Mouse (Mus musculus) lung, embryonic 16.5 days (tissue): ENCODE measurements around the gene Ghrhr. TPM values are rescaled to one million over a fixed set of nuclear protein-coding genes. Genes with fewer than 3 reads are reported as not detected.
A peak's percentile ranks its signal among the peaks of the same experiment; 100 is the strongest.

Source experiments
- ATAC-seq: fragments of 200-750 bp; cut with Nextera tagmentation; 2 replicates; pipeline ENCODE4 v1.8.0; 2017; ENCODE audit warnings: low read depth, mild to moderate bottlenecking, moderate library complexity
- H3K27ac ChIP-seq: fragments of 300-500 bp; sonication (generic); 2 replicates; pipeline ENCODE4 v1.5.1; 2014; ENCODE audit warnings: mild to moderate bottlenecking, control low read depth, low read length
- H3K27me3 ChIP-seq: fragments of 300-500 bp; sonication (generic); 2 replicates; pipeline ENCODE4 v1.6.1; 2014; ENCODE audit warnings: low read depth, low read length, mixed read lengths; ENCODE audit not compliant: control insufficient read depth, insufficient read depth
- H3K36me3 ChIP-seq: fragments of 300-500 bp; sonication (generic); 2 replicates; pipeline ENCODE4 v1.6.1; 2014; ENCODE audit warnings: low read length; ENCODE audit not compliant: control insufficient read depth, insufficient read depth
- H3K4me1 ChIP-seq: fragments of 300-500 bp; sonication (generic); replicated peaks from 2 replicates; pipeline ENCODE4 v1.6.1; 2014; ENCODE audit warnings: low read length, mixed read lengths; ENCODE audit not compliant: control insufficient read depth, insufficient read depth
- H3K4me2 ChIP-seq: fragments of 300-500 bp; sonication (generic); 2 replicates; pipeline ENCODE4 v1.6.1; 2014; ENCODE audit warnings: low read depth, low read length, control low read depth
- H3K4me3 ChIP-seq: fragments of 300-500 bp; sonication (generic); 2 replicates; pipeline ENCODE4 v1.5.1; 2014; ENCODE audit warnings: mild to moderate bottlenecking, low read length, control low read depth
- H3K9ac ChIP-seq: fragments of 300-500 bp; sonication (generic); 2 replicates; pipeline ENCODE4 v1.6.1; 2014; ENCODE audit warnings: low read length, control low read depth
- H3K9me3 ChIP-seq: fragments of 300-500 bp; sonication (generic); 2 replicates; pipeline ENCODE4 v1.6.1; 2016; ENCODE audit warnings: low read length; ENCODE audit not compliant: control insufficient read depth
- WGBS: fragments of 180-500 bp; shearing (Covaris S2); extraction: QIAGEN DNeasy Blood & Tissue Kit; methylation state at CpG from one replicate; pipeline ENCODE4 v1.1.7; 2014; 5-methylcytosine and 5-hydroxymethylcytosine counted together
- polyA plus RNA-seq: library from polyadenylated mRNA; unstranded; fragments of >200 nt; fragmentation: Nextera tagmentation; extraction: Ambion mirVana; gene quantifications from 2 replicates; pipeline ENCODE4 v1.2.1, GENCODE M21; 2015

Gene Ghrhr
- polyA plus RNA-seq, 1 experiment from 2014 or later = 0.10 TPM

DNA sequence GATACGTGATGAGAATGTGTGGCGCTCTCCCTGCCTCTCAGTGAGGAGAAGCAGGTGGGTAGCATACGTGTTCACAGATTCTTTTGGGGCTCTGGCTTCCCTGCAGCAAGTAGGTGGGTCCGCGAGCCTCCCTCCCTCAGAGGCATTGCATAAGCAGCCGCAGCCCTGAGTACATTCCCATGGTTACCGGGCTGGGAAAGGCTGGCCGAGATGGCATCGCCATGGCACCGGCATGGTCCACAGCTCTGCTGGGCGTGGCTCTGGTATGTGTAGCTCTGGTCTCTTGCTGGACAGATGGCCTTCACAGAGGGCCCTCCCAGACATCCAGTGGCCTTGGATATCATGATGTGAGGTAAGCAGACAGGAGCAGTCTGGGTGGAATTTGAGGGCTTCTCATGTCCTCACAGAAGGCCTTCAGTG lies 20.5 kb downstream of the Ghrhr start:
- H3K4me1 ChIP-seq = peaks cover 8% of the 10 kb centered on the region; the same call in 1 of the 2 replicates
- no peaks in the 10 kb centered on the region for H3K9me3 ChIP-seq
- no peak overlapping the region for H3K4me2 ChIP-seq
- H3K27me3 ChIP-seq = no peaks in the 10 kb centered on the region
- 41% methylated on average over 11 of the region's 11 CpGs for WGBS
- peak; percentile 69 for ATAC-seq
- no peak overlapping the region for H3K9ac ChIP-seq
- H3K4me3 ChIP-seq = no peak overlapping the region
- peak overlapping the region; percentile 54 for H3K27ac ChIP-seq
- H3K36me3 ChIP-seq = no peaks in the 10 kb centered on the region

DNA sequence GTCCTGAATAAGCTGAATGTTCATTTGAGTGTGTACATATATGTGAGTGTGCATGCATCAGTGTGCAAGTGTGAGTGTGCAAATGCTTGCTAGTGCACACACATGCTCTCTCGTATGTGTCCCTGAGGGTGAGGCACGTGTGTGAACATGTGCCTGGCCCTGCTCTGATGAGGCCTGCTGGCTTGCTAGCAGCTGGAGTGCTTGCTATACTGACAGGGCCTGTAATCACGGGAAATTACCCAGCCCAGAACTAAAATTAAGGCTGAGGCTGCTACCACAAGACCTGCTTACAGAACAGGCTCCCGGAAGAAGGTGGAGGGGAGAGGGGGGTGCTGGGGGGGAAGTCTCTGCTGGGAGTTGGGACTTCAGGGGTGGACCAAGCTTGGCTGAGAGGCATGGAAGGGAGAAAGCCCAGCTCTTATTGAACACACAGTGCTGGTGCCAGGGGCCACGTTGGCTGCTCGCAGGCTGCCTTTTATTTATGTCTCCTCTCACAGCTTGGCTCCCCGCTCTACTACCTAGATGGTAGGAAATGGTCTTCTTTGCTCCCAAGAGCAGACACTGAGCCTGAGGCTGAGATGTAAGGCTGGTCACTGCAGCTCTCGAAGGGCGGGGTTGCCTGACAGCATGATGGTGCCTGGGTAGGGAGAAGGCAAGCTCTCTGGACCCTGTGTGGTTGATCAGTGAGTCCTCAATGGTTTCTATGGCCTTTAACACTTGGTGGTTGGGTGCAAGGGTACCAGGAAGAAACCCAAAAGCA lies 23.0 kb downstream of the Ghrhr start:
- H3K4me3 ChIP-seq = no peak overlapping the region
- no peaks in the 10 kb centered on the region for H3K36me3 ChIP-seq
- H3K27ac ChIP-seq = no peak overlapping the region
- no peaks in the 10 kb centered on the region for H3K9me3 ChIP-seq
- ATAC-seq = no peak
- no peak overlapping the region for H3K4me2 ChIP-seq
- H3K27me3 ChIP-seq = no peaks in the 10 kb centered on the region
- H3K9ac ChIP-seq = no peak overlapping the region
- WGBS = 68% methylated on average over 9 of the region's 9 CpGs
- H3K4me1 ChIP-seq = peaks cover 8% of the 10 kb centered on the region; the same call in 1 of the 2 replicates

DNA sequence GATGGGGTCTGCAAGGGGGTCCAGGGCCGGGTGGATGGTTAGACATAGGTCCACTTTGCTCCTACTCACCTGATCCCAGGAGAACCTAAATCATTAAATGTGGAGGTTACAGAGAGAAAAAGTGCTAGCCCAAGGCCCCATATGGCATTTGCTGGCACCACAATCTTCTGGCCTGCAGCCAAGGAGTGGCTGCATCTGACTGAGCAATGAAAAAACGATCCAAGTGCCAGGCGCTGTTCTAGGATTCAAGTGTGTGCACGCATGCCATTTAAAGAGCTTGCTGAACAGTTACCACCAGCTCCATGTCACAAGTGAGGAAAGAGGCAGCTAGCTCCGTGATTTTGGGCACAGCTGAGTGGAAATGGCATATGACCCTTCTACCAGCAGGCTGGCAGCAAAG lies 23.8 kb downstream of the Ghrhr start:
- WGBS = 46% methylated on average over 5 of the region's 5 CpGs

DNA sequence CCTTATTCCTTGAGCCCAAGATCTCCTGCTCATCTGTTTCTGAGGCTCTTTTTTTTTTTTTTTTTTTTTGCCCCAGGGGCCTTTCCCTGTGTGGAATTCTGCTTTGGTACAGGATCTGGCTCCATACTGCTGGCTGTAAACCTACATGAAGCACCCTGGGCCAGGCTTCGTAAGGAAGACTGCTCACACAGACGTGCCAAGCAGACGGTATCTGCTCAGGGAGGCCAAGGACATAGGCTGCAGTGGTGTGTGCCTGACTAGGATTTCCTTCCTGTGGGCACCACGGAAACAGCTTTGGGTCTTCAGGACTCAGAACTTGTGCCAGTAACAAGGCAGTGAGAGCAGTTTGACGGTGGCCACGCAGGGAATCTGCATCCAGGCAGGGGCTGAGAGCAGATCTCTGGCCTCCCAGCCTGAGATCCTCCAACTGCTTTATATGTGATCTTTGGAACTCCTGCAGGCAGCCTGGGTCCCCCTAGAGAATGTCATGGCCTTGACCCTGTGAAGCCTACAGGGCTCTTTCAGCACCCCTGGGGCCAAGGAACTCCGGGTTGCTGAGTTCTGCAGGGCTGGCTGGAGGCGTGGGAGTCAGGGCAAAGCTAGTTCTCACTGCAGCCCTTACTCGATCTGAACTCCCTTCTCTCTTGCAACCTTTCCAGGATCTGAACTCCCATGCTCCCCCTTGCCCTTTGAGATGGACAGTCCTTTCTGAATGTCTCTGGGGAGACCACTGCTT lies 26.1 kb downstream of the Ghrhr start:
- ATAC-seq = no peak
- Histone ChIP-seq H3K9ac (no peak overlapping the region), H3K27ac (no peak overlapping the region), H3K4me1 (no peaks in the 10 kb centered on the region), H3K9me3 (no peaks in the 10 kb centered on the region), H3K4me3 (no peak overlapping the region), H3K4me2 (no peak overlapping the region), H3K36me3 (no peaks in the 10 kb centered on the region), H3K27me3 (no peaks in the 10 kb centered on the region)
- WGBS = 75% methylated on average over 9 of the region's 9 CpGs

More for the DNA sequence above, 23.8 kb downstream of the Ghrhr start:
- Histone ChIP-seq H3K4me1 (peaks cover 8% of the 10 kb centered on the region; the same call in 1 of the 2 replicates), H3K9ac (no peak overlapping the region), H3K4me2 (no peak overlapping the region), H3K4me3 (no peak overlapping the region), H3K36me3 (no peaks in the 10 kb centered on the region), H3K27me3 (no peaks in the 10 kb centered on the region), H3K27ac (no peak overlapping the region), H3K9me3 (no peaks in the 10 kb centered on the region)
- ATAC-seq = no peak

DNA sequence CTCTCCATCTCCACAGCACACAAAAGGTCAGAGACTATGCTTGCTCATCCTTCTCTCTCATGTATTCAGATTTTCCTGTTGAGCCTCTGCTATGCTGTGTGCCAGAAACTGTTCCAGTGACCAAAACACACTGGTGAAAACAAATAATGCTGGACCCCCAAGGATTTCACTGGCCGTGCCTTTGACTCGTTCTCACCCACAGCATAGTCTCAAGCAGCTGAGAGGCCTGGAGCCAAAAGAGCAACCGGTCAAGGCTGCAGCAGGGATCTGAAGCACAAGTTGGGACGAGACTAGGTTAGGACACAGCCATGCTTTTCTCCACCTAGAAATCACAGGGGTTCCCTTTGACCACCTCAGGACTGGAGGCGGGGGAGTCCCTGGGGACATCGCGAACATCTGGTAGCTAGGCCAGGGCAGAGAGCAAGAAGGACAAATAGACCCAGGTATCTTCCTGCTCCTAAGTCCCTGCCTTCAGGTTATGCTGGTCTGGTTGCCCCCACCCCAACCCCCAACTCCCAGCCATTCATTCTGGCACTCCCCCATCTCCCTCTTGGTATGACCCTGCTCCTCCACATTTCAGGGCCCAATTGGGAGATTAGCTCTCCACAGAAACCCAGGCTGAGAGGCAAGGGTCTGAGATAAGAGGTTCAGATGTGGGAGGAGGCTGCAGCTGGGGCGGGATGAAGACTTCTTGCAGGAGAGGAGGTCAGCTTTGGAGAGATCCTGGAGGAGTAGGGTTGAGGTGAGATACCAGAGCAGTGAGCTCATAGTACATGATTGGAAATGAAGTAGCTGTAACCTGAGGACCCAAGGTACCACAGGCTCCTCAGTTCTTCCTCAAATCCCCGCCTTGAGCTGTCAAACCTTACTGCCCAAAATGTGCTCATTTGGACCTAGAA lies 27.6 kb downstream of the Ghrhr start:
- Histone ChIP-seq H3K4me2 (no peak overlapping the region), H3K4me1 (no peaks in the 10 kb centered on the region), H3K27me3 (no peaks in the 10 kb centered on the region), H3K9me3 (no peaks in the 10 kb centered on the region), H3K36me3 (no peaks in the 10 kb centered on the region), H3K4me3 (no peak overlapping the region), H3K27ac (no peak overlapping the region), H3K9ac (no peak overlapping the region)
- 50% methylated on average over 9 of the region's 9 CpGs for WGBS
- ATAC-seq = peak; percentile 35; the same call in 1 of the 2 replicates

DNA sequence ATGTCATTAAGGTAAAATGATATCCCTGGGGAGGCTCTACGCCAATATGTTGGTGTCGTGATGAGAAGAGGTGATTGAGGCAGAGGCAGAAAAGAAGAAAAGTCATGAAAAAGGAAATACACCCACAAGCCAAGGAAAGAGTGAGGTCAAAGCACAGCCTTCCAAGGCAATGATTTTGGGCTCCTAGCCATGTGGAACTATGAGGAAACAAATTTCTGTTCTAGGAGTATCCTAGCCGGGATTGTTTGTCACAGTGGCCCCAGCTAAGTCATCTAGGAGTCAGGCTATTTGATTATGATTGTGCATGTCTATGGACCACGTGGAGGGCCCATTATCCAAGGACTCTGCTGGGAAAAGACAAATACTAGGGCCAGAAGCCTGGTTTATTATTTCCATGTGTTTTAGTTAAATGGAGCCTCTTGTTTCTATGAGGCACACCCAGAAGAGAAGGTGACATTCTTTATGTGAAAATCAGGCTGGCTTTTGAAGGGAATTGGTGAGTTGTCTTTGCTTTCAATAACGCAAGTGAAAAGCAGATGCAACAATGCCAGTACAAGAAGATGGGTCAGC lies 28.4 kb downstream of the Ghrhr start:
- ATAC-seq = no peak
- whole genome bisulfite sequencing = 65% methylated on average over 5 of the region's 5 CpGs

DNA sequence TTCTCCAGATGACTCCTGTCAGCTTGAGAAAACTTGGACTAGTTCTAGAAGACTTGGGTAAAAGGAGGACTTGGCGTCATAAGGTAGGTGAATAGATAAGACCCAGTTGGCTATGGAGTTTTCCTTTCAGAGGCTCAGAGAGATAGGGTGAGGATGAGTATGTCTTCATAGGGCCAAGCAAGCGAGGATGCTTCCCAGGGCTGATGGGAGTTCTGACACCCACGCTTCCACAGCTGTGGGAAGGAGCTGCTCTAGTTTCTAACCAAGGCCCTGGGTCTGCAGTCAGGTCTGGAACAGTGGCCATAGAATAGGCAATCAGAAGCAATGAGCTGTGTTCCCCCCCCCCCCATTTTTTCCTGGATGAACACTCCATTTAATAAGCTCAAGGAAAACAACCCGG lies 31.2 kb downstream of the Ghrhr start:
- 55% methylated on average over 4 of the region's 4 CpGs for WGBS
- H3K36me3 ChIP-seq = no peaks in the 10 kb centered on the region
- no peaks in the 10 kb centered on the region; the same call in 1 of the 2 replicates for H3K4me1 ChIP-seq
- H3K4me3 ChIP-seq = no peak overlapping the region
- H3K9ac ChIP-seq = no peak overlapping the region
- H3K9me3 ChIP-seq = no peaks in the 10 kb centered on the region
- ATAC-seq = no peak
- H3K4me2 ChIP-seq = no peak overlapping the region
- no peaks in the 10 kb centered on the region for H3K27me3 ChIP-seq
- no peak overlapping the region for H3K27ac ChIP-seq

More for the DNA sequence above, 28.4 kb downstream of the Ghrhr start:
- H3K9me3 ChIP-seq = no peaks in the 10 kb centered on the region
- H3K4me3 ChIP-seq = no peak overlapping the region
- no peak overlapping the region for H3K9ac ChIP-seq
- no peak overlapping the region for H3K4me2 ChIP-seq
- no peaks in the 10 kb centered on the region for H3K4me1 ChIP-seq
- H3K27me3 ChIP-seq = no peaks in the 10 kb centered on the region
- no peak overlapping the region for H3K27ac ChIP-seq
- H3K36me3 ChIP-seq = no peaks in the 10 kb centered on the region

DNA sequence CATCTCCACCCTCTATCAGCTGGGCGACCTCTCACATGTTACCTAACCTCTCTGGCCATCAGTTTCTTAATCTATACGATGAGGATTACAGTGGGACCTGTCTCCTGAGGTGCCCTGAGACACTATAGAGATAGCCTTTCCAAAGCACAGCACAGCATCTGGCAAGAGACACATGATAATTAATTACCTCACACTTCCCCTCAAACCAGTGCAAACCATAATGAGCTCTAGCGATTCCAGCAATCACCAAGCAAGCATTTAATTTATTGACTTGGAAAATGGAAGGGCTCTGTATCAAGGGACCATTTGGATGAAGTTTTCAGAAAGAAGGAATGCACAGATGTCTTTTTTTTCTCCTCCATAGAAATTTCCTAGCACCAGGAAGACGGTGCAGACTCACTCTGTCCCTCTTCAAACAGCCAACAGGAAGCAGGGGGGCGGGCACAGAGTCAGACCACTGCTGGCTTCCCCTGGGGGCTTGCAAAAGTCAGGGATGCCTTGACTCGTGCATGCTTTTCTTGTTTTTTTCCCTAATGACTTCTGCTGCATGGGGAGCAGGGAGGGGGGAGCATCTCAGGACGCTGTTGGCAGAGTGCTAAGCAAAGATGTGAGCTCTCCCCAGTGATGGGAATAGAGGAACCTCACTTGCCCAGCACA lies 34.2 kb downstream of the Ghrhr start:
- no peak overlapping the region for H3K4me2 ChIP-seq
- H3K4me1 ChIP-seq = no peaks in the 10 kb centered on the region; the same call in 1 of the 2 replicates
- WGBS = 29% methylated on average over 7 of the region's 7 CpGs
- H3K9me3 ChIP-seq = no peaks in the 10 kb centered on the region
- no peaks in the 10 kb centered on the region for H3K36me3 ChIP-seq
- H3K27me3 ChIP-seq = no peaks in the 10 kb centered on the region
- no peak overlapping the region for H3K27ac ChIP-seq
- H3K4me3 ChIP-seq = no peak overlapping the region
- no peak for ATAC-seq
- H3K9ac ChIP-seq = no peak overlapping the region
